Mouse (Mus musculus) layer of hippocampus, adult 8-10 months (tissue): ENCODE measurements at regions not wholly inside any gene's neighbourhood (a gene's known extent, or its start where the extent isn't known, plus 50 kb on each side); places are given as distances from the start of the nearest gene placed in this dataset.

Experiments used
- DNase-seq, 2 experiments: peaks; one replicate each; pipeline ENCODE4 v3.0.0; 2022; ENCODE audit warnings: low spot score in 2 of 2

GRCm38 (mm10) chr6:51701253-51702020 lies 177.7 kb downstream of the Snx10 start:
- DNase-seq: no peak

- DNase-seq: peak; percentile 24 to 35
These were observed 178.9 kb downstream of the Snx10 start for GRCm38 (mm10) chr6:51702456-51703171.

- no peak for DNase-seq
These were observed 184.3 kb downstream of the Snx10 start for GRCm38 (mm10) chr6:51708011-51708410.

- DNase-seq: no peak
These were observed 185.1 kb downstream of the Snx10 start for GRCm38 (mm10) chr6:51708668-51709339.

- no peak for DNase-seq
These were observed 185.8 kb downstream of the Snx10 start for GRCm38 (mm10) chr6:51709340-51710067.

- no peak for DNase-seq
These were observed 186.5 kb downstream of the Snx10 start for GRCm38 (mm10) chr6:51710153-51710552.

- DNase-seq: no peak
These were observed 187.4 kb downstream of the Snx10 start for GRCm38 (mm10) chr6:51710926-51711615.

- no peak for DNase-seq
These were observed 187.9 kb downstream of the Snx10 start for GRCm38 (mm10) chr6:51711616-51711970.

- no peak for DNase-seq
These were observed 191.6 kb downstream of the Snx10 start for GRCm38 (mm10) chr6:51715158-51715840.

GRCm38 (mm10) chr6:51717386-51717785 lies 193.7 kb downstream of the Snx10 start:
- no peak for DNase-seq

- DNase-seq: no peak
These were observed 197.0 kb downstream of the Snx10 start for GRCm38 (mm10) chr6:51720705-51721104.

- no peak for DNase-seq
These were observed 199.4 kb downstream of the Snx10 start for GRCm38 (mm10) chr6:51723053-51723452.

- no peak for DNase-seq
These were observed 203.5 kb downstream of the Snx10 start for GRCm38 (mm10) chr6:51727191-51727590.

GRCm38 (mm10) chr6:51728816-51729562 lies 205.3 kb downstream of the Snx10 start:
- no peak for DNase-seq

- no peak for DNase-seq
These were observed 207.1 kb downstream of the Snx10 start for GRCm38 (mm10) chr6:51730564-51731351.

GRCm38 (mm10) chr6:51732298-51732895 lies 208.7 kb downstream of the Snx10 start:
- DNase-seq: peak in 1 of 2 experiments; percentile 50

GRCm38 (mm10) chr6:51736051-51736450 lies 212.3 kb downstream of the Snx10 start:
- no peak for DNase-seq

- no peak for DNase-seq
These were observed 219.5 kb downstream of the Snx10 start for GRCm38 (mm10) chr6:51743105-51743660.
